Mouse (Mus musculus): Measurements from ENCODE around the gene Slc17a7.

DNA sequence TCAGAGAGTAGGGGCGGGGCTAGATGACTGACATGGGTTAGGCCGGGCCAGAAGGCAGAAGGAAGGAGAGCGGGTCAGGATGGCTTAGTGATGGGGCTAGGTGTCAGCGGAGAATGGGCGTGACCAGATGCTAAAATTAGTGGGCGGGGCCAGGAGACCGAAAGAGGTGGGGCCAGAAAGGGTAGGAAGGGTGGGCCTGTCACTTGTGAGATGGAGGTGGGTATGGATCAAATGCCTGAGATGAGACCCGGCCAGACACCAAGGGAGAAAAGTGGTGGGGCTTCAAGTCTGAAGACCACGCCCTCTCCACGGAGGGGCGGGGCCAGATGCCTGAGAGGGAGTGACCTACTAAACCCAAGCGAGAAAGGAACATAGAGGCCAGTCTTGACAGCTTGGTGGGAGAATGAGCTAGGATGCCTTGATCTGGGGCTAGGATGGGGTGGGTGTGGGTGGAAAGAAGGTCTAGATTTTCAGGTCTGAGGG, 29.2 kb upstream of the Slc17a7 start:
- TF ChIP-seq CTCF (IDR thresholded peaks at IDR 0.05; ENCODE audit: low read depth): no peak
- TF ChIP-seq EP300 (IDR thresholded peaks at IDR 0.05; ENCODE audit: low read depth): no peak

All from liver, postnatal 0 days (tissue).